Mouse (Mus musculus) spleen, adult 2 months (tissue): ENCODE measurements around the gene Gm10639. TPM values are rescaled to one million over a fixed set of nuclear protein-coding genes. Genes with fewer than 3 reads are reported as not detected.
A peak's percentile ranks its signal among the peaks of the same experiment; 100 is the strongest.
"Not testable (repeated sequence)": the region's sequence is repeated elsewhere in the genome, so short reads cannot be mapped to it uniquely, and the experiment has no call there.

Experiments used
- DNase-seq, 2 experiments: peaks; one replicate each; pipeline versions ENCODE4 v3.0.0 to v3.0.0-alpha.2; 2012 to 2021; ENCODE audit warnings: low spot score in 2 of 2, low read depth in 1 of 2
- H3K27ac ChIP-seq: fragments of 200-500 bp; 2 replicates; pipeline ENCODE4 v1.5.1; 2012; ENCODE audit warnings: low read length, inconsistent platforms; ENCODE audit not compliant: insufficient read depth
- H3K27me3 ChIP-seq: fragments of 200-500 bp; 2 replicates; pipeline ENCODE4 v1.6.1; 2012; ENCODE audit warnings: mild to moderate bottlenecking, moderate library complexity, low read length, inconsistent platforms; ENCODE audit not compliant: control insufficient read depth, insufficient read depth
- H3K36me3 ChIP-seq: fragments of 200-500 bp; 2 replicates; pipeline ENCODE4 v1.6.1; 2012; ENCODE audit warnings: mild to moderate bottlenecking, low read length, inconsistent platforms; ENCODE audit not compliant: control insufficient read depth, insufficient read depth
- H3K4me1 ChIP-seq: fragments of 200-500 bp; 2 replicates; pipeline ENCODE4 v1.6.1; 2011; ENCODE audit warnings: inconsistent platforms; ENCODE audit not compliant: control insufficient read depth, insufficient read depth, insufficient read length
- H3K4me3 ChIP-seq: fragments of 200-500 bp; 2 replicates; pipeline ENCODE4 v1.5.1; 2011; ENCODE audit warnings: mild to moderate bottlenecking, inconsistent platforms; ENCODE audit not compliant: insufficient read depth, insufficient read length; ENCODE audit errors: extremely low read depth
- CTCF ChIP-seq: fragments of 200-500 bp; IDR thresholded peaks from 2 replicates; pipeline ENCODE4 v1.5.1; 2011; ENCODE audit warnings: mild to moderate bottlenecking, inconsistent platforms; ENCODE audit not compliant: insufficient read depth, insufficient read length, insufficient replicate concordance; ENCODE audit errors: extremely low read depth
- POLR2A ChIP-seq: fragments of 200-500 bp; IDR thresholded peaks from 2 replicates; pipeline ENCODE4 v1.6.1; 2011; ENCODE audit warnings: low read depth, low read length, inconsistent platforms
- WGBS: fragments of 180-500 bp; shearing (Covaris S2); methylation state at CpG from one replicate; pipeline ENCODE4 v1.1.7; 2018; 5-methylcytosine and 5-hydroxymethylcytosine counted together
- polyA plus RNA-seq: library from polyadenylated mRNA; depleted of rRNA; stranded (reverse); fragments of >200 nt; gene quantifications from 2 replicates; pipeline ENCODE4 v1.2.3, GENCODE M21; 2012

Gm10639 gene
- polyA plus RNA-seq, 1 experiment = not detected

GRCm38 (mm10) chr9:78296089-78296488, 6.4 kb downstream of the Gm10639 start:
- TF ChIP-seq CTCF = peak; percentile 46; the same call in 1 of the 2 replicates
- not testable (repeated sequence) for H3K27me3 ChIP-seq, H3K4me1 ChIP-seq, H3K36me3 ChIP-seq, H3K27ac ChIP-seq, H3K4me3 ChIP-seq
- DNase-seq = peak in 1 of 2 experiments; percentile 3
- WGBS = 16% methylated on average over 6 of the region's 6 CpGs

- no peak overlapping the region for H3K27ac ChIP-seq
- no peaks in the 10 kb centered on the region for H3K4me1 ChIP-seq
- TF ChIP-seq CTCF (no peak), POLR2A (no peak)
- no peaks in the 10 kb centered on the region for H3K36me3 ChIP-seq
- WGBS = 88% methylated on average over 1 of the region's 1 CpGs
- no peak overlapping the region for H3K4me3 ChIP-seq
- DNase-seq = no peak
- no peaks in the 10 kb centered on the region for H3K27me3 ChIP-seq
Observed at GRCm38 (mm10) chr9:78298232-78298631, 8.5 kb downstream of the Gm10639 start.

GRCm38 (mm10) chr9:78299143-78299542, 9.4 kb downstream of the Gm10639 start:
- H3K4me3 ChIP-seq, DNase-seq, H3K27ac ChIP-seq, H3K27me3 ChIP-seq, H3K4me1 ChIP-seq, H3K36me3 ChIP-seq: not testable (repeated sequence)
- 76% methylated on average over 1 of the region's 1 CpGs for WGBS

- not testable (repeated sequence) for H3K4me1 ChIP-seq, H3K27ac ChIP-seq, H3K27me3 ChIP-seq, H3K4me3 ChIP-seq, DNase-seq, H3K36me3 ChIP-seq
- WGBS = 65% methylated on average over 3 of the region's 3 CpGs
Observed at GRCm38 (mm10) chr9:78308122-78308521, 18.4 kb downstream of the Gm10639 start.

- Histone ChIP-seq H3K4me3 (no peak within 1 kb of the TSS), H3K27me3 (no peaks in the 10 kb centered on the region), H3K36me3 (no peaks in the 10 kb centered on the region), H3K4me1 (no peaks in the 10 kb centered on the region), H3K27ac (no peak within 1 kb of the TSS)
- WGBS = 84% methylated on average over 2 of the region's 2 CpGs
- DNase-seq = no peak
- TF ChIP-seq POLR2A = no peak
- no peak for TF ChIP-seq CTCF
Observed at GRCm38 (mm10) chr9:78314696-78315095, 25.0 kb downstream of the Gm10639 start, which contains the start of gene Omt2a. Gene Omt2a, minus strand, starts transcription at chr9:78314796.

GRCm38 (mm10) chr9:78319499-78319898, 29.8 kb downstream of the Gm10639 start:
- 3% methylated on average over 1 of the region's 1 CpGs for WGBS
- H3K27me3 ChIP-seq = no peaks in the 10 kb centered on the region
- H3K27ac ChIP-seq = no peak overlapping the region
- no peaks in the 10 kb centered on the region for H3K4me1 ChIP-seq
- H3K4me3 ChIP-seq = no peak overlapping the region
- TF ChIP-seq CTCF (no peak), POLR2A (no peak)
- H3K36me3 ChIP-seq = no peaks in the 10 kb centered on the region
- DNase-seq = no peak

GRCm38 (mm10) chr9:78327289-78327688, 37.6 kb downstream of the Gm10639 start, which contains the start of gene Omt2b:
Gene Omt2b, plus strand, starts transcription at chr9:78327589.
- H3K27ac ChIP-seq, H3K4me3 ChIP-seq, H3K4me1 ChIP-seq, DNase-seq, H3K36me3 ChIP-seq, H3K27me3 ChIP-seq: not testable (repeated sequence)
- WGBS = 88% methylated on average over 1 of the region's 1 CpGs

- H3K27ac ChIP-seq, H3K36me3 ChIP-seq, H3K27me3 ChIP-seq, H3K4me3 ChIP-seq, DNase-seq, H3K4me1 ChIP-seq: not testable (repeated sequence)
Observed at GRCm38 (mm10) chr9:78337050-78337449, 47.3 kb downstream of the Gm10639 start.
